Mouse (Mus musculus): Measurements from ENCODE around the gene Wwox. TPM values are rescaled to one million over a fixed set of nuclear protein-coding genes. Genes with fewer than 3 reads are reported as not detected.

The Wwox gene
- polyA plus RNA-seq, 1 experiment from 2014 or later, result 11.0 TPM

GRCm38 (mm10) chr8:114562486-114562885, 123.0 kb downstream of the Wwox start:
- 77% methylated on average over 13 of the region's 13 CpGs for WGBS
- no peaks in the 10 kb centered on the region for H3K36me3 ChIP-seq (ENCODE audit: control insufficient read depth, insufficient read depth, low read length)
- no peak overlapping the region for H3K9ac ChIP-seq (ENCODE audit: low read depth, low read length)
- no peaks in the 10 kb centered on the region for H3K27me3 ChIP-seq (replicated peaks; ENCODE audit: control insufficient read depth, insufficient read depth, low read length)
- H3K27ac ChIP-seq (replicated peaks; ENCODE audit: low read depth, low read length), result no peak overlapping the region
- ATAC-seq (ENCODE audit: low read depth), result no peak
- no peaks in the 10 kb centered on the region for H3K4me1 ChIP-seq (ENCODE audit: control insufficient read depth, insufficient read depth, low read length)
- no peak overlapping the region for H3K4me3 ChIP-seq (ENCODE audit: low read depth, low read length)
- H3K4me2 ChIP-seq (ENCODE audit: low read depth, low read length), result no peak overlapping the region
- no peak for DNase-seq (ENCODE audit: low spot score)
- H3K9me3 ChIP-seq (ENCODE audit: control insufficient read depth, low read length), result no peaks in the 10 kb centered on the region

GRCm38 (mm10) chr8:114563361-114563760, 123.9 kb downstream of the Wwox start:
- 85% methylated on average over 7 of the region's 7 CpGs for WGBS
- Histone ChIP-seq H3K4me1 (ENCODE audit: control insufficient read depth, insufficient read depth, low read length) (no peaks in the 10 kb centered on the region), H3K27ac (replicated peaks; ENCODE audit: low read depth, low read length) (no peak overlapping the region), H3K9me3 (ENCODE audit: control insufficient read depth, low read length) (no peaks in the 10 kb centered on the region), H3K4me2 (ENCODE audit: low read depth, low read length) (no peak overlapping the region), H3K27me3 (replicated peaks; ENCODE audit: control insufficient read depth, insufficient read depth, low read length) (no peaks in the 10 kb centered on the region), H3K9ac (ENCODE audit: low read depth, low read length) (no peak overlapping the region), H3K36me3 (ENCODE audit: control insufficient read depth, insufficient read depth, low read length) (no peaks in the 10 kb centered on the region), H3K4me3 (ENCODE audit: low read depth, low read length) (no peak overlapping the region)
- no peak for DNase-seq (ENCODE audit: low spot score)
- no peak for ATAC-seq (ENCODE audit: low read depth)

- H3K27ac ChIP-seq (replicated peaks; ENCODE audit: low read depth, low read length), result no peak overlapping the region
- WGBS, result 57% methylated on average over 6 of the region's 6 CpGs
- DNase-seq (ENCODE audit: low spot score) (no peak), ATAC-seq (ENCODE audit: low read depth) (no peak)
- H3K36me3 ChIP-seq (ENCODE audit: control insufficient read depth, insufficient read depth, low read length), result no peaks in the 10 kb centered on the region
- H3K4me1 ChIP-seq (ENCODE audit: control insufficient read depth, insufficient read depth, low read length), result no peaks in the 10 kb centered on the region
- no peak overlapping the region for H3K4me2 ChIP-seq (ENCODE audit: low read depth, low read length)
- no peaks in the 10 kb centered on the region for H3K9me3 ChIP-seq (ENCODE audit: control insufficient read depth, low read length)
- H3K4me3 ChIP-seq (ENCODE audit: low read depth, low read length), result no peak overlapping the region
- H3K27me3 ChIP-seq (replicated peaks; ENCODE audit: control insufficient read depth, insufficient read depth, low read length), result no peaks in the 10 kb centered on the region
- no peak overlapping the region for H3K9ac ChIP-seq (ENCODE audit: low read depth, low read length)
Measured at GRCm38 (mm10) chr8:114564036-114564435, 124.6 kb downstream of the Wwox start.

- 86% methylated on average over 16 of the region's 16 CpGs for WGBS
- Histone ChIP-seq H3K4me3 (ENCODE audit: low read depth, low read length) (no peak overlapping the region), H3K27ac (replicated peaks; ENCODE audit: low read depth, low read length) (no peak overlapping the region), H3K27me3 (replicated peaks; ENCODE audit: control insufficient read depth, insufficient read depth, low read length) (no peaks in the 10 kb centered on the region), H3K9me3 (ENCODE audit: control insufficient read depth, low read length) (no peaks in the 10 kb centered on the region), H3K36me3 (ENCODE audit: control insufficient read depth, insufficient read depth, low read length) (no peaks in the 10 kb centered on the region), H3K4me1 (ENCODE audit: control insufficient read depth, insufficient read depth, low read length) (no peaks in the 10 kb centered on the region; the same call in 1 of the 2 replicates), H3K4me2 (ENCODE audit: low read depth, low read length) (no peak overlapping the region), H3K9ac (ENCODE audit: low read depth, low read length) (no peak overlapping the region)
- ATAC-seq (ENCODE audit: low read depth) (no peak), DNase-seq (ENCODE audit: low spot score) (no peak)
Measured at GRCm38 (mm10) chr8:114568531-114569166, 129.2 kb downstream of the Wwox start.

GRCm38 (mm10) chr8:114573014-114573746, 133.7 kb downstream of the Wwox start:
- no peaks in the 10 kb centered on the region for H3K27me3 ChIP-seq (replicated peaks; ENCODE audit: control insufficient read depth, insufficient read depth, low read length)
- no peaks in the 10 kb centered on the region for H3K9me3 ChIP-seq (ENCODE audit: control insufficient read depth, low read length)
- DNase-seq (ENCODE audit: low spot score) (no peak), ATAC-seq (ENCODE audit: low read depth) (no peak)
- no peak overlapping the region for H3K9ac ChIP-seq (ENCODE audit: low read depth, low read length)
- no peaks in the 10 kb centered on the region; the same call in 1 of the 2 replicates for H3K4me1 ChIP-seq (ENCODE audit: control insufficient read depth, insufficient read depth, low read length)
- no peaks in the 10 kb centered on the region for H3K36me3 ChIP-seq (ENCODE audit: control insufficient read depth, insufficient read depth, low read length)
- H3K4me2 ChIP-seq (ENCODE audit: low read depth, low read length), result no peak overlapping the region
- H3K4me3 ChIP-seq (ENCODE audit: low read depth, low read length), result no peak overlapping the region
- WGBS, result 81% methylated on average over 4 of the region's 4 CpGs
- H3K27ac ChIP-seq (replicated peaks; ENCODE audit: low read depth, low read length), result no peak overlapping the region

GRCm38 (mm10) chr8:114573747-114574093, 134.3 kb downstream of the Wwox start:
- Histone ChIP-seq H3K9me3 (ENCODE audit: control insufficient read depth, low read length) (no peaks in the 10 kb centered on the region), H3K4me2 (ENCODE audit: low read depth, low read length) (no peak overlapping the region), H3K4me3 (ENCODE audit: low read depth, low read length) (no peak overlapping the region), H3K27ac (replicated peaks; ENCODE audit: low read depth, low read length) (no peak overlapping the region), H3K9ac (ENCODE audit: low read depth, low read length) (no peak overlapping the region), H3K36me3 (ENCODE audit: control insufficient read depth, insufficient read depth, low read length) (no peaks in the 10 kb centered on the region), H3K27me3 (replicated peaks; ENCODE audit: control insufficient read depth, insufficient read depth, low read length) (no peaks in the 10 kb centered on the region), H3K4me1 (ENCODE audit: control insufficient read depth, insufficient read depth, low read length) (no peaks in the 10 kb centered on the region; the same call in 1 of the 2 replicates)
- DNase-seq (ENCODE audit: low spot score) (no peak), ATAC-seq (ENCODE audit: low read depth) (no peak)
- 87% methylated on average over 8 of the region's 8 CpGs for WGBS

GRCm38 (mm10) chr8:114579292-114579691, 139.8 kb downstream of the Wwox start:
- no peaks in the 10 kb centered on the region for H3K4me1 ChIP-seq (ENCODE audit: control insufficient read depth, insufficient read depth, low read length)
- H3K27me3 ChIP-seq (replicated peaks; ENCODE audit: control insufficient read depth, insufficient read depth, low read length), result no peaks in the 10 kb centered on the region
- no peak overlapping the region for H3K4me3 ChIP-seq (ENCODE audit: low read depth, low read length)
- H3K9ac ChIP-seq (ENCODE audit: low read depth, low read length), result no peak overlapping the region
- 0 out of 2 replicates have a peak, but pooled peaks cover 3% of the 10 kb centered on the region for H3K9me3 ChIP-seq (ENCODE audit: control insufficient read depth, low read length)
- 77% methylated on average over 10 of the region's 10 CpGs for WGBS
- DNase-seq (ENCODE audit: low spot score) (no peak), ATAC-seq (ENCODE audit: low read depth) (no peak)
- no peaks in the 10 kb centered on the region for H3K36me3 ChIP-seq (ENCODE audit: control insufficient read depth, insufficient read depth, low read length)
- H3K4me2 ChIP-seq (ENCODE audit: low read depth, low read length), result no peak overlapping the region
- H3K27ac ChIP-seq (replicated peaks; ENCODE audit: low read depth, low read length), result no peak overlapping the region

GRCm38 (mm10) chr8:114580684-114581083, 141.2 kb downstream of the Wwox start:
- 65% methylated on average over 1 of the region's 1 CpGs for WGBS
- no peaks in the 10 kb centered on the region for H3K27me3 ChIP-seq (replicated peaks; ENCODE audit: control insufficient read depth, insufficient read depth, low read length)
- no peak overlapping the region for H3K4me2 ChIP-seq (ENCODE audit: low read depth, low read length)
- 0 out of 2 replicates have a peak, but pooled peaks cover 3% of the 10 kb centered on the region for H3K9me3 ChIP-seq (ENCODE audit: control insufficient read depth, low read length)
- no peaks in the 10 kb centered on the region for H3K4me1 ChIP-seq (ENCODE audit: control insufficient read depth, insufficient read depth, low read length)
- no peak overlapping the region for H3K27ac ChIP-seq (replicated peaks; ENCODE audit: low read depth, low read length)
- DNase-seq (ENCODE audit: low spot score), result no peak
- H3K4me3 ChIP-seq (ENCODE audit: low read depth, low read length), result no peak overlapping the region
- ATAC-seq (ENCODE audit: low read depth), result no peak
- H3K9ac ChIP-seq (ENCODE audit: low read depth, low read length), result no peak overlapping the region
- no peaks in the 10 kb centered on the region for H3K36me3 ChIP-seq (ENCODE audit: control insufficient read depth, insufficient read depth, low read length)
